Mouse (Mus musculus) midbrain, postnatal 0 days (tissue): Measurements from ENCODE around the gene Ints7. TPM values are rescaled to one million over a fixed set of nuclear protein-coding genes. Genes with fewer than 3 reads are reported as not detected.

Experiments used
- ATAC-seq: fragments of 200-750 bp; cut with Nextera tagmentation; 2 replicates; pipeline ENCODE4 v1.8.0; 2017; ENCODE audit warnings: moderate number of reproducible peaks, mild to moderate bottlenecking, moderate TSS enrichment, moderate library complexity; ENCODE audit not compliant: low FRiP score
- DNase-seq: peaks from one replicate; pipeline ENCODE4 v3.0.0-alpha.2; 2015; ENCODE audit warnings: low spot score
- H3K27ac ChIP-seq: fragments of 300-500 bp; sonication (generic); 2 replicates; pipeline ENCODE4 v1.5.1; 2014; ENCODE audit warnings: low read depth, mild to moderate bottlenecking, low read length, mixed read lengths
- H3K27me3 ChIP-seq: fragments of 300-500 bp; sonication (generic); 2 replicates; pipeline ENCODE4 v1.6.1; 2014; ENCODE audit warnings: low read length, control low read depth, mixed read lengths; ENCODE audit not compliant: insufficient read depth
- H3K36me3 ChIP-seq: fragments of 300-500 bp; sonication (generic); 2 replicates; pipeline ENCODE4 v1.6.1; 2014; ENCODE audit warnings: low read length, control low read depth, mixed read lengths; ENCODE audit not compliant: insufficient read depth
- H3K4me1 ChIP-seq: fragments of 300-500 bp; sonication (generic); 2 replicates; pipeline ENCODE4 v1.6.1; 2014; ENCODE audit warnings: mild to moderate bottlenecking, control low read depth, antibody characterized with exemption, low read length, mixed read lengths; ENCODE audit not compliant: insufficient read depth
- H3K4me2 ChIP-seq: fragments of 300-500 bp; sonication (generic); 2 replicates; pipeline ENCODE4 v1.6.1; 2014; ENCODE audit warnings: low read depth, mild to moderate bottlenecking, low read length, mixed read lengths; ENCODE audit not compliant: poor library complexity, severe bottlenecking
- H3K4me3 ChIP-seq: fragments of 300-500 bp; sonication (generic); 2 replicates; pipeline ENCODE4 v1.5.1; 2014; ENCODE audit warnings: low read depth, mild to moderate bottlenecking, low read length, moderate library complexity
- H3K9ac ChIP-seq: fragments of 300-500 bp; sonication (generic); replicated peaks from 2 replicates; pipeline ENCODE4 v1.6.1; 2014; ENCODE audit warnings: mild to moderate bottlenecking, low read length, moderate library complexity, mixed read lengths; ENCODE audit not compliant: poor library complexity, severe bottlenecking
- H3K9me3 ChIP-seq: fragments of 300-500 bp; sonication (generic); 2 replicates; pipeline ENCODE4 v1.6.1; 2016; ENCODE audit warnings: low read length, control low read depth
- CTCF ChIP-seq: IDR thresholded peaks from 2 replicates; pipeline ENCODE4 v1.5.1; 2016; ENCODE audit warnings: antibody characterized with exemption, mild to moderate bottlenecking
- WGBS: fragments of 180-500 bp; shearing (Covaris S2); extraction: QIAGEN DNeasy Blood & Tissue Kit; methylation state at CpG from one replicate; pipeline ENCODE4 v1.1.7; 2014; 5-methylcytosine and 5-hydroxymethylcytosine counted together
- polyA plus RNA-seq: library from polyadenylated mRNA; unstranded; fragments of >200 nt; fragmentation: Nextera tagmentation; extraction: Ambion mirVana; gene quantifications from 2 replicates; pipeline ENCODE4 v1.2.1, GENCODE M21; 2015
- total RNA-seq: library from RNA; depleted of rRNA; stranded (reverse); fragments of >200 nt; gene quantifications from 2 replicates; pipeline ENCODE4 v1.2.3, GENCODE M21; 2014

Ints7 gene
- total and polyA plus RNA-seq, 2 experiments from 2014 or later = 27.0 to 33.1 TPM

GRCm38 (mm10) chr1:191617589-191617988 is 42.2 kb downstream of the Ints7 start:
- TF ChIP-seq CTCF = no peak

GRCm38 (mm10) chr1:191618067-191618766 is 42.8 kb downstream of the Ints7 start:
- Histone ChIP-seq H3K4me1 (no peaks in the 10 kb centered on the region), H3K27ac (no peak overlapping the region), H3K4me3 (no peak overlapping the region), H3K9ac (no peak overlapping the region), H3K4me2 (no peak overlapping the region), H3K36me3 (peaks cover 61% of the 10 kb centered on the region), H3K9me3 (no peaks in the 10 kb centered on the region), H3K27me3 (no peaks in the 10 kb centered on the region)
- ATAC-seq (no peak), DNase-seq (no peak)
- TF ChIP-seq CTCF = no peak
- WGBS = 97% methylated on average over 12 of the region's 12 CpGs

More at GRCm38 (mm10) chr1:191617589-191617988, 42.2 kb downstream of the Ints7 start:
- Histone ChIP-seq H3K9me3 (no peaks in the 10 kb centered on the region), H3K36me3 (peaks cover 64% of the 10 kb centered on the region), H3K4me3 (no peak overlapping the region), H3K27ac (no peak overlapping the region), H3K4me1 (no peaks in the 10 kb centered on the region), H3K27me3 (no peaks in the 10 kb centered on the region), H3K4me2 (no peak overlapping the region), H3K9ac (no peak overlapping the region)
- ATAC-seq (no peak), DNase-seq (no peak)
- WGBS = 89% methylated on average over 3 of the region's 3 CpGs

- H3K4me1 ChIP-seq = no peaks in the 10 kb centered on the region
- no peak overlapping the region for H3K4me2 ChIP-seq
- no peaks in the 10 kb centered on the region for H3K27me3 ChIP-seq
- H3K36me3 ChIP-seq = peaks cover 48% of the 10 kb centered on the region
- TF ChIP-seq CTCF = no peak
- H3K9ac ChIP-seq = no peak overlapping the region
- ATAC-seq = no peak
- no peak for DNase-seq
- H3K4me3 ChIP-seq = no peak overlapping the region
- no peak overlapping the region for H3K27ac ChIP-seq
- WGBS = 95% methylated on average over 8 of the region's 8 CpGs
- no peaks in the 10 kb centered on the region for H3K9me3 ChIP-seq
These were observed 45.7 kb downstream of the Ints7 start for GRCm38 (mm10) chr1:191621096-191621495.

- no peak for ATAC-seq
- DNase-seq = no peak
- Histone ChIP-seq H3K4me1 (no peaks in the 10 kb centered on the region), H3K9me3 (no peaks in the 10 kb centered on the region), H3K4me2 (no peak overlapping the region), H3K36me3 (peaks cover 42% of the 10 kb centered on the region), H3K9ac (no peak overlapping the region), H3K27me3 (no peaks in the 10 kb centered on the region), H3K27ac (no peak overlapping the region), H3K4me3 (no peak overlapping the region)
- no peak for TF ChIP-seq CTCF
- 95% methylated on average over 8 of the region's 8 CpGs for WGBS
These were observed 47.4 kb downstream of the Ints7 start for GRCm38 (mm10) chr1:191622801-191623200.

- Histone ChIP-seq H3K36me3 (peaks cover 30% of the 10 kb centered on the region), H3K27me3 (no peaks in the 10 kb centered on the region), H3K27ac (no peak overlapping the region), H3K9me3 (no peaks in the 10 kb centered on the region), H3K9ac (no peak overlapping the region), H3K4me3 (no peak overlapping the region), H3K4me1 (no peaks in the 10 kb centered on the region), H3K4me2 (no peak overlapping the region)
- no peak for DNase-seq
- no peak for ATAC-seq
- WGBS = 78% methylated on average over 6 of the region's 6 CpGs
- TF ChIP-seq CTCF = no peak
These were observed 49.1 kb downstream of the Ints7 start for GRCm38 (mm10) chr1:191624492-191624891.

GRCm38 (mm10) chr1:191625026-191625425 is 49.6 kb downstream of the Ints7 start:
- no peak for TF ChIP-seq CTCF
- ATAC-seq (no peak), DNase-seq (no peak)
- peaks cover 24% of the 10 kb centered on the region for H3K36me3 ChIP-seq
- no peak overlapping the region for H3K4me2 ChIP-seq
- 71% methylated on average over 6 of the region's 6 CpGs for WGBS
- H3K9ac ChIP-seq = no peak overlapping the region
- no peak overlapping the region for H3K27ac ChIP-seq
- H3K4me3 ChIP-seq = no peak overlapping the region
- H3K27me3 ChIP-seq = no peaks in the 10 kb centered on the region
- H3K9me3 ChIP-seq = no peaks in the 10 kb centered on the region
- H3K4me1 ChIP-seq = no peaks in the 10 kb centered on the region
